Comparison of ENCODE assay signal across 8 mouse cellular contexts in genomic region chr14:61012397-61012931, GRCm38 (mm10). TPM values are rescaled to one million over a fixed set of nuclear protein-coding genes. Genes with fewer than 3 reads are reported as not detected.
DNase-seq lines count a peak whose midpoint lies in the region; ATAC-seq lines count a peak whose summit lies in the region.

No protein-coding gene starts in this region.

- peak overlapping the region; percentile 29; the same call in 1 of the 2 replicates for H3K9ac ChIP-seq in forebrain, embryonic 14.5 days (ENCODE audit: low read length)
- no peak overlapping the region for H3K9ac ChIP-seq in hindbrain, embryonic 11.5 days (ENCODE audit: low read depth, low read length)
- peak overlapping the region; percentile 42 for H3K9ac ChIP-seq in lung, embryonic 16.5 days (ENCODE audit: low read length)

- H3K4me2 ChIP-seq in forebrain, embryonic 14.5 days (ENCODE audit: low read length): peak overlapping the region; percentile 47
- H3K4me2 ChIP-seq in hindbrain, embryonic 11.5 days (replicated peaks; ENCODE audit: low read depth, low read length): peak overlapping the region; percentile 2
- H3K4me2 ChIP-seq in lung, embryonic 16.5 days (ENCODE audit: low read depth, low read length): peak overlapping the region; percentile 38

- no peaks in the 10 kb centered on the region for H3K27me3 ChIP-seq in forebrain, embryonic 14.5 days (replicated peaks; ENCODE audit: control insufficient read depth, insufficient read depth, low read length)
- H3K27me3 ChIP-seq in hindbrain, embryonic 11.5 days (ENCODE audit: control insufficient read depth, insufficient read depth, low read length): no peaks in the 10 kb centered on the region
- H3K27me3 ChIP-seq in lung, embryonic 16.5 days (ENCODE audit: control insufficient read depth, insufficient read depth, low read depth, low read length): no peaks in the 10 kb centered on the region

- H3K4me3 ChIP-seq in forebrain, embryonic 14.5 days (ENCODE audit: low read depth, low read length): peak overlapping the region; percentile 10; the same call in 1 of the 2 replicates
- no peak overlapping the region for H3K4me3 ChIP-seq in hindbrain, embryonic 11.5 days (ENCODE audit: low read depth, low read length)
- peak overlapping the region; percentile 22 for H3K4me3 ChIP-seq in lung, embryonic 16.5 days (ENCODE audit: low read length)

- peak overlapping the region; percentile 62 for H3K27ac ChIP-seq in forebrain, embryonic 14.5 days (ENCODE audit: low read depth, low read length)
- H3K27ac ChIP-seq in hindbrain, embryonic 11.5 days (ENCODE audit: low read depth, low read length): peak overlapping the region; percentile 2; the same call in 1 of the 2 replicates
- peak overlapping the region; percentile 55 for H3K27ac ChIP-seq in lung, embryonic 16.5 days (ENCODE audit: low read length)

- no peaks in the 10 kb centered on the region for H3K9me3 ChIP-seq in forebrain, embryonic 14.5 days (replicated peaks; ENCODE audit: control insufficient read depth, low read length)
- no peaks in the 10 kb centered on the region for H3K9me3 ChIP-seq in hindbrain, embryonic 11.5 days (ENCODE audit: control insufficient read depth, low read length)
- H3K9me3 ChIP-seq in lung, embryonic 16.5 days (ENCODE audit: control insufficient read depth, low read length): no peaks in the 10 kb centered on the region

- no peaks in the 10 kb centered on the region for H3K36me3 ChIP-seq in forebrain, embryonic 14.5 days (ENCODE audit: control insufficient read depth, insufficient read depth, low read length)
- H3K36me3 ChIP-seq in hindbrain, embryonic 11.5 days (ENCODE audit: control insufficient read depth, insufficient read depth, low read length): no peaks in the 10 kb centered on the region
- no peaks in the 10 kb centered on the region for H3K36me3 ChIP-seq in lung, embryonic 16.5 days (ENCODE audit: control insufficient read depth, insufficient read depth, low read length)

- WGBS in forebrain, embryonic 14.5 days: under 1% methylated on average over 17 of the region's 17 CpGs
- WGBS in hindbrain, embryonic 11.5 days: under 1% methylated on average over 17 of the region's 17 CpGs
- WGBS in lung, embryonic 16.5 days: under 1% methylated on average over 17 of the region's 17 CpGs

- H3K4me1 ChIP-seq in forebrain, embryonic 14.5 days (ENCODE audit: control insufficient read depth, insufficient read depth, low read length): peaks cover 30% of the 10 kb centered on the region
- 0 out of 2 replicates have a peak, but pooled peaks cover 5% of the 10 kb centered on the region for H3K4me1 ChIP-seq in hindbrain, embryonic 11.5 days (replicated peaks; ENCODE audit: control insufficient read depth, insufficient read depth, low read length)
- H3K4me1 ChIP-seq in lung, embryonic 16.5 days (replicated peaks; ENCODE audit: control insufficient read depth, insufficient read depth, low read length): peaks cover 23% of the 10 kb centered on the region

- peak; percentile 24 to 55 for DNase-seq in CD8-positive naive resting alpha-beta T cell, adult 2 months (ENCODE audit: low read depth in 2 of 2, low spot score in 2 of 2)
- peak; percentile 86 to 87 for DNase-seq in adrenal gland, postnatal 36 days
- peak; percentile 92 for DNase-seq in forebrain, embryonic 14.5 days (ENCODE audit: low spot score)
- peak; percentile 83 for DNase-seq in hindbrain, embryonic 11.5 days (ENCODE audit: low spot score)
- DNase-seq in layer of hippocampus, postnatal 10 days (ENCODE audit: low spot score in 2 of 2): peak; percentile 54 to 64
- peak; percentile 79 for DNase-seq in retina, postnatal 1 day
- peak; percentile 82 for DNase-seq in yolk sac, embryonic 10.5 days (ENCODE audit: low spot score)

- peak; percentile 91 for ATAC-seq in forebrain, embryonic 14.5 days
- peak; percentile 90 for ATAC-seq in hindbrain, embryonic 11.5 days (ENCODE audit: low FRiP score)
- ATAC-seq in lung, embryonic 16.5 days (ENCODE audit: low read depth): peak; percentile 91

RNA-seq across cellular contexts. Expression of gene Tnfrsf19, which starts 33.8 kb away (rescaled TPM):
- total RNA-seq in adrenal gland, postnatal 36 days (2021): 10 to 100 TPM; 48.1 to 71.4 TPM
- 64.2 and 71.9 TPM in 2 replicates for polyA plus RNA-seq in forebrain, embryonic 14.5 days (2014; fragmentation: Nextera tagmentation; extraction: Ambion mirVana)
- 55.0 and 59.6 TPM in 2 replicates for polyA plus RNA-seq in hindbrain, embryonic 11.5 days (2014; fragmentation: Nextera tagmentation; extraction: Ambion mirVana)
- 10 to 100 TPM; 75.9 to 87.9 TPM for total RNA-seq in layer of hippocampus, postnatal 10 days (2021)
- 78.2 and 85.0 TPM in 2 replicates for polyA plus RNA-seq in lung, embryonic 16.5 days (2015; fragmentation: Nextera tagmentation; extraction: Ambion mirVana)

Comparison
In these comparisons a context has a peak if more than half of its experiments do, and no peak if none do; other contexts are left out.
1. DNase-seq: peak in every context shown above with its lines; median percentile 92 in forebrain, embryonic 14.5 days; 86 in adrenal gland, postnatal 36 days; 83 in hindbrain, embryonic 11.5 days; 82 in yolk sac, embryonic 10.5 days; 79 in retina, postnatal 1 day; 59 in layer of hippocampus, postnatal 10 days; 40 in CD8-positive naive resting alpha-beta T cell, adult 2 months.
2. H3K27ac ChIP-seq: peak in every context shown above with its lines; median percentile 62 in forebrain, embryonic 14.5 days; 55 in lung, embryonic 16.5 days; 2 in hindbrain, embryonic 11.5 days.